Mouse (Mus musculus) left cerebral cortex, postnatal 10 days (tissue): ENCODE measurements around the gene Taf9. TPM values are rescaled to one million over a fixed set of nuclear protein-coding genes. Genes with fewer than 3 reads are reported as not detected.

Experiments used
- DNase-seq, 2 experiments: peaks; one replicate each; pipeline ENCODE4 v3.0.0; 2021 to 2022; ENCODE audit warnings: low spot score in 2 of 2, mixed read lengths in 1 of 2; ENCODE audit errors: extremely low spot score in 1 of 2
- intact Hi-C: fragments of 180-260 bp; cut with DNase I; formaldehyde crosslinking; loops from one replicate; pipeline ENCODE4 v1.15.1; 2025
- total RNA-seq, 2 experiments: library from RNA; stranded (reverse); gene quantifications; 2 replicates each; pipeline ENCODE4 v1.2.3; 2021

Taf9 gene
- total RNA-seq, result 10 to 100 TPM; 23.2 to 29.3 TPM

DNA sequence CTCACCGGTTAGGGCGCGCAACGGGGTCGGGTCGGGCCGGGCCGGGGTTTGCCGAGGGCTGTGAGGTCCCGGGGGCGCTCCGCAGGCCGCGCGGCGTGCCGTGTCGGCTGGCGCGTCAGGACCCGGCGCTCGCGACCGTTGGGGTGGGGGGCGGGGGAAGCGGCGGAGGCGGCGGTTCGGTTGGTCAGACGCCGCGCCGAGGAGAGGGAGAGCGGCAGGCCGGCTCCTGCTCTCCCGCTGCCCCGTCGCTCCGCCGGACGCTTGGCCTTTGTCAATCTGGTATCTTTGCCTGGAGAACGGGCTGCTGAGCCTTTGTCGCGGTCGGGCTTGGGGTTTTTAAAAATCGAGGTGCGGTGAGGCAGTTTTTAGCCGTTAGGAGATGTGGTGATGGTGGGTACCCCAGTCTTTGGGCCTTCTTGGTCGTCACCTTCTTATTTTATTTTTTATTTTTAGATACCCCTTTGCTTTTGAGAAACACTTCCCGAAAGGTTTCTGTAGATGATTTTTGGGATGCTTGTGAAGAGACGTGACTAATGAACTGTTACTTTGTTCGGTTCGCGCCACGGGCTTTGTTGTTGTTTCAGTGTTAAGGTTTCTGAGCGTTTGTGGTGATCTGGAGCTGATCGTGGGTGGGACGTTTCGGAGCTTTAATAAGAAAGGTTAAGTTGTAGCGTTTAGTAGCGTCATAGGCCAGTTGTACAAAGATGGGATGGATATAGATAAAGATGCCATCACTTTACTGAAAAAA is at the start of gene Taf9:
TSS of gene Taf9 (plus strand) at position 141 of the 748 bp plus-strand sequence.
- no peak for DNase-seq
- intact Hi-C loops, result no loop called here

DNA sequence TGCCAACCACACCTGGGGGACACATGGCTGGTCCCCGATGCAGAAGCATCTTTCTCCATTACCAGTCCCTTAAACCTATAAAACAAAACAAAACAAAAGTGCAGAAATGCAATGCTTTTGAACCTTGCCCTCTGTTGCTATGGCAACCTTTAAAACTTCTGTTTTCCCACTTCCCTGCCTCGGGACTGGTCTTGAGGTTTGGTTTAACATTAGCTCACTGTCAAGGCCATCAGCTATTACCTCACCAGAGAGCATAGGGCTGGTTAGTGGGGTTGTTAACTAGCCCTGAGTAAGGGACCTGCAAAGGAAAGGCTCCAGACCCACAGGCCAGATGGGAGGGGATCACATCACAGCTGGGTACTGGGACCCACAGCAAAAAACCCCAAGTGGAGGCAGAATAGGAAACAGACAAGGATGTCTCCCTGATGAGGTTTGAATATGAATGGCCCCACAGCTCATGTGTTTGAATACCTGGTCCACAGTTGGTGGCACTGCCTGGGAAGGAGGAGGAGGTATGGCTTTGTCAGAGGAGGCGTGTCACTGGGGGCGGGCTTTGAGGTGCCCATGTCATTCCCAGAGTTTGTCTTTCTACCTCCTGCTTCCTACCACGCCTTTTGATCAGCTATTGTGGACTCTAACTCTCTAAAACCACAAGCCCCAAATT is 49.0 kb upstream of the Taf9 start:
- intact Hi-C loops, result no loop called here
- no peak for DNase-seq

DNA sequence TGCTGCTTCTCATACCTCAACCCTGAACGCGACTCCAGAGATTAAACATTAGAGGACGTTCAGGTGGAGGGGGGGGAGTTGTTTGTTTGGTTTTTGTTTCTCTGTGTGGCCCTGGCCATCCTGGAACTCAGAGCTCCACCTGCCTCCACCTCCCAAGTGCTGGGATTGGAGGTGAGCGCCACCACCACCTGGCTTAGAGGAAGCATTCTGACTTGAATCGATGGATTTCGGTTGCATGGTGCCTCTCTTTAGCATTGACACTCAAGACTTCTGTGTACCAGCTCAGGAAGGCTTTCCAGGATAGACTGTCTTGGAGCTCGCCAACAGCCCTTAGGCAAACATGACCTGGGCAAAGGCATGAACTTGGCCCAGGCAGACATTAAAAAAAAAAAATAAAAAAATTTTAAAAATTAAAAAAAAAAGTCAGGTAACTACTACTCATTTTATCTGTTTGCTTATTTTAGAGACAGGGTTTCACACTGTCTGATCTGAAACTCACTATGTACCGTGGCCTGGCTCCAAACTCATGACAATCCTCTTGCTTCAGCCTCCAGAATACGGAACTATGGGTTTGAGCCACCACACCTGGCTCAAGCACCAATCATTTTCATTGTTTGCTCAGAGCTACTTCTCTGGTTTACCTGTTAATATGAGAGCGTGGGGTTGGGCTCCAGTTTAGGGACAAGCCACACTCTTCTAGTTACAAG is 48.2 kb upstream of the Taf9 start:
- intact Hi-C loops, result no loop called here
- no peak for DNase-seq

DNA sequence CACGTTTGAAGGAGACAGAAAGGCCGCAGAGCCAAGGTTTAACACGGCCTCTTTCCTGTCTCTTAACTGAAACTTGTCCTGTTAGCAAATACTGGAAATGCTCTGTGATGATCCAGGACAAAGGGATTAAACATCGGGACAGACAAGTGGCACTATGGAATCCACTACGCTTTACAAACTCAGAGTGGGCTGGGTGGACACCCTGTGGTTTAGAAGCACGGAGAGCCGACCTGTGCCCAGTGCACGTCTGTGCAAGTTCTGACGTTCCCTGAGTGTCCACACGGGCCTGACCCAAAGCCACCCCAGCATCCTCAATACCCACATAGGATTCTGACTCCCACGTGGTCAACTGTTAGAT is 47.7 kb upstream of the Taf9 start:
- intact Hi-C loops, result no loop called here
- DNase-seq, result no peak

DNA sequence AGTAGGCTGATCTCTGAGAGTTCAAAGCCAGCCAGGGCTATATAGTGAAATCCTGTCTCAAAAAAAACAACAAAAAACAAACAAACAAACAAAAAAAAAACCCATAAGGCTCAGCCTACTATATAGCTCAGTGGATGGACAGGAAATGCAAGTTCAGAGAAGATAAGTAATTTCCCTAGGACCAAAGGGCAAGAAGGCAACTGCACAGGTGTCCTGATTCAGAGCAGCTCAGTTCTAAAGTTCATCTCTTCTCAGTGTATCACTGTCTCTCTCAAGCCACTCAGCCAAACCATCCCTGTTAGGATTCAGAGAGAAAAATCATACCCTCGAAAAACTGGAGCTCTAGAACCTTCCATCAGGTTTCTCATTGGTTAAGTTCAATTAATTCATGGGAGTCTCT is 45.5 kb upstream of the Taf9 start:
- intact Hi-C loops, result no loop called here
- no peak for DNase-seq

DNA sequence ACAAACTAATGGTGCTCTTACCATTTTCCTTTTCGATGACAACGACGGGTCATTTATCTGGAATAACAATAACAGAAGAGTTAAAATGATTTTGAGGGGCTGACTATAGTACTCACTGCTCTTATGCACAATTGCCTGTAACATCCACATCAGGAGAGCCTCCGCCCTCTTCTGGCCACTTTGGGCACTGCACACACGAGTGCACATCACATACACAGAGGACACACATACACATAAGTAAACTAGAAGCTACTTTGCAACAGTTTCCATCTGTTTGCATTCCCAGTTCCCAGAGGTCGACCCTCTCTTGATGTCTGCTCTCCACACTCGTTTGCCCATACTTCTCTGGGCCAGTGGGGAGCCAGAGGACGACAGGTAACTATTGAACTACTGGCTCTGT is 43.6 kb upstream of the Taf9 start:
- intact Hi-C loops, result no loop called here
- no peak for DNase-seq

DNA sequence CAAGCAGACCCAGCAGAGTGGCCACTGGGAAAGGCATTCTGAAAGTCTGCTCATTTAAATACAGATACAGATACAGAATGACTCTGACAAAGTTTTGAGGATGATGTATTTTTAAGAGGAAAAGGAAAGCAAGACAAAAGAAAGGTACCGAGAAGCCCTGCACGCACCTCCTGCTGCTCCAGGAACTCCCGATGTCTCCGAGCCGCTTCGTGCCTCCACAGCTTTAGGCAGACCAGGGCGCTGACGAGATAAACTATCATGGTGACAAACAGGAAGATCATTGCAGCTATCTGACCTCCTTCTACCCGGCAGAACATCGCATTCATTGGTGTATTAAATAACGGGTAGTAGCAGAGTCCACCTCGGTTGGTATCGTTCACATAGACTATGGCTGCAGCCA is 40.1 kb upstream of the Taf9 start:
- no peak for DNase-seq
- intact Hi-C loops, result loop anchor here (10.0 kb wide), 1 partner anchor 476 kb away; no protein-coding TSS in a partner anchor

DNA sequence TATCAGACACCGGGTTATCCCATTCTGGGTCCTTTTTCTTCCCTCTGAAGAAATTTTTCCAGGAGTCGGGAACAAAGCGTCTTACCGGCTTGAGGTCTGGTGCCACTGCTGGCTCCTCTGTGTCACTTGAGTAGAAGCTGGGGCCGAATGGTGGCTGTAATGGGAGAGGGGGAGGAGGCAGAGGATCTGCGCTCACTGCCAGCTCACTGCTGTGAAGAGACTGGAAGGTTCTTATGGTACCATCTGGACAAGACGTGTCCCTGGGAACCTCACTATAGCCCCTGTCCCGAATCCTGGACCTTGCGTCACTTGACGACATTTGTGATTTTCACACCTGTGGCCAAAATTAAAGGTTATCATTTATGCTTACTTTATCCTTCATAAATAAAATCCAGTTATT is 39.1 kb upstream of the Taf9 start:
- intact Hi-C loops, result loop anchor here (10.0 kb wide), 1 partner anchor 477 kb away; no protein-coding TSS in a partner anchor
- no peak for DNase-seq

DNA sequence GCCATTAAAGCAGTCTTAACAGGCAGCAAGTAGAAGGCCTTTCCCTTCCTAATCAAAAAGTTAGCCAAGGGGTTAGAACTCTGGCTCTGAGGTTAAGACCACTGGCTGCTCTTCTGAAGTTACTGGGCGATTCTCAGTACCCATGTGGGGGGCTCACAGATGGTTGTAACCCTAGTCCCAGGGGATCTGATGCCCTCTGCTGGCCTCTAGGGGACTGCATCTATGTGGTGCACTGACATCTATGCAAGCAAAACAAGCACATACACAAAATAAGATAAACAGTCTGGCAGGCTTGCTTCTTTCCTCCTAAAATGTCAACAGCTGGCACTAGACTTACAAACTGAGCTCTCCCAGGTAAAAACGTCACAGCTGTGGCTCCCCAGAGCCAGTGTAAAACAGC is 38.5 kb upstream of the Taf9 start:
- intact Hi-C loops, result loop anchor here (10.0 kb wide), 1 partner anchor 478 kb away; no protein-coding TSS in a partner anchor
- DNase-seq, result no peak

DNA sequence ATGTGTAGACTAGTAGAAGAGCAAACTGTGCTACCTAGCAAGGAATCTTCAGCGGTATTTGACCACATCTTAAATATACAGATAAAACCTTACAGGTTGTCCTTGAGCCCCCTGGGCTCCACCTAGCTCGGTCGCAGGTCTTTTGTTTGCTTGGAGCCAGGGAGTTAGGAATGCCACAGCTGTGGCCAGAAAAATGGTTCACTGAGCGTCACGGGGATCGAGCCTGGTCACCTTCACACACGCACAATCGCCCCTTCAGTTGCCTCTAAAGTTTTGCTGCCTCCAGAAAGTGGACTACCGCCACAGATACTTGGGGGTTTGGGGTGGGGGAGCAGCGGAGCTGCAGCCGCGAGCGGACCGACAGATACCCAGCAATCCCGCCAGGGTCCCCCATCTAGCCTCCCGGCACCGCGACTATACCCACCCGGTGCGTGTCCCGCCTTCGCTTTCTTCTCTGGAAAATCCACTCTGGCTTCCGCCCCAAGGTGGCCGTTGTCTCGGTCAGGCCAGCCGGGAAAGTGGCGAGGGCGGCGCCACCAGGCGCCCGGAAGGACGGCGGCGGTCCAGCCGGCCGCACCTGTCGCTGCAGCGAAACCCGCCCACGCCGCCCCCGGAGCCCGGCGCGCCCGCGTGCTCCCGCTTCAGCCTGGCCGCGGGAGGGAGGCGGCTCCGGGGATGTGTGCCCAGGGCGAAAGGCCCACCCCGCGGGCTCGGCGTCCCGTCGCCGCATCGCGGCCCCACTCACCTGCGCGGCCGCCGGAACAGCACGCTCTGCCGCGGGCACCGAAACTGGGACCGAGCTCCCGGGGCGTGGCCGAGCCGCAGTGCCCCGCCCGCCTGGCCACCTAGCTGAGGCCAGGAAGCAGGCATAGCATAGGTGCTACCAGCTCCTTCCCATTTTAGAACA is 34.9 kb upstream of the Taf9 start, which contains the start of gene Marveld2:
TSS of gene Marveld2 (minus strand) at position 791 of the 907 bp plus-strand sequence.
- intact Hi-C loops, result loop anchor here (5.0 to 10.0 kb wide), 2 partner anchors 124 to 482 kb away; partner anchors contain the start of gene Gtf2h2
- peak in 1 of 2 experiments; percentile 73 for DNase-seq

DNA sequence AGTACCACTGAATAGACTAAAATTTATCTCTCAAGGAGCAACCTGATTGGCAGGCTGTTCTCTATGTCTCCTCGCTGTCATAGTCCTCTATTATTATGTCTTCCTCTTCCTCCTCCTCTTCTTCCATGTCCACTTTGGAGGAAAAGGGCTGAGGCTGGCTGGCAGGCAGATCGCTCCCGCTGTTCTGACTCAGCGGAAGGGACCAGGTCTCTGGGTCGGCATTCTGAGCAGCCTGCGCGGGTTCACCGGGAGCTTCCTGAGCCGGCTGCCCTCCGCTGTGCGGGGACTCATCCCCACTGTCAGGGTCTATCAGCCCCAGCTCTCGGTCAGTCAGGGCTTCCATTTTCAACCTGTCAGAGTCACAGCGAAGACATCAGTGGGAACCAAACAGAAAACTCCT is 33.8 kb upstream of the Taf9 start:
- DNase-seq, result no peak
- intact Hi-C loops, result loop anchor here (5.0 to 10.0 kb wide), 2 partner anchors 125 to 483 kb away; partner anchors contain the start of gene Gtf2h2

DNA sequence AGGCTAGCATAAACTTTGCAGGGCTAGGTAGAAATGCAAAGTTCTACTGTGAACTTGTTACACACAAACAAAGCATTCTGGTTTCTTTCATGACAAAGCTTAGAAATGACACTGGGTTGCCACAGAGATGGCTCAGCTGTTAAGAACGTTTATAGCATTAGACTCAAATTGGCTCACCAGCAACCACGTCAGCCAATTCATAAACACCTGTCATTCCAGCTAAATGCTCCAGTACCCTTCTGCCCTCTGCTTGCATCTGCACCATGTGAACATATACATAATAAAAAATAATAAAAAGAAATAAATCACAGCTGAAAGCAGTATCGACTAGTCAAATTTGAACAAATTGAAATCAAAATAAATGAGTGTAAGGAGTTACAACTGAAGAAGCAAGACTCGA is 29.1 kb upstream of the Taf9 start:
- intact Hi-C loops, result no loop called here
- no peak for DNase-seq

DNA sequence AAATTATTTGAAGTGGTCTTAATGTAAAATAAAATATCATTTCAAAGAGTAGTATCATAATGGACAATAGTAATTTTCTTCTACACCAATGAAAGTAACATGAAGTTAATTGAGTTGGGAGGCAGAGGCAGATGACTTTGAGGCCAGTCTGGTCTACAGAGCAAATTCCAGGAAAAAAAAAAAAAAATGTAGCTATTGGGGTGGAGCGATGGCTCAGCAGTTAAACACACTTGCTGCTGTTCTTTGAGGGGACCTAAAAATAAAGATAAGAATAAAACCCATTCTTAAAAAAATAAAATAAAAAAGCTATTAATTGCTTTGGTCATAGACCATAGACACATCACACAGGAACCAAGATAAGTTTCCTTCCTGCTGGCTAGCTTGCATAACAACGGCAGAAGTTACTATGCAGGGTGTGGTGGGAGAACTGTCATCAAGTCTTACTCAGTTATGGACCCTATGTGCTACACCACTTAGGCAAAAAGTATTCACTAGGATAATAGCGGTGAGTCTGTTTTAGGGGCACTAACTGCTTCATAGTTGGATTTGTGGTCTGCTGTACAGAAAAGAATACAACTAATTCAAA is 17.2 kb upstream of the Taf9 start:
- DNase-seq, result no peak
- intact Hi-C loops, result loop anchor here (5.0 to 10.0 kb wide), 3 partner anchors 157 to 559 kb away; no protein-coding TSS in a partner anchor

DNA sequence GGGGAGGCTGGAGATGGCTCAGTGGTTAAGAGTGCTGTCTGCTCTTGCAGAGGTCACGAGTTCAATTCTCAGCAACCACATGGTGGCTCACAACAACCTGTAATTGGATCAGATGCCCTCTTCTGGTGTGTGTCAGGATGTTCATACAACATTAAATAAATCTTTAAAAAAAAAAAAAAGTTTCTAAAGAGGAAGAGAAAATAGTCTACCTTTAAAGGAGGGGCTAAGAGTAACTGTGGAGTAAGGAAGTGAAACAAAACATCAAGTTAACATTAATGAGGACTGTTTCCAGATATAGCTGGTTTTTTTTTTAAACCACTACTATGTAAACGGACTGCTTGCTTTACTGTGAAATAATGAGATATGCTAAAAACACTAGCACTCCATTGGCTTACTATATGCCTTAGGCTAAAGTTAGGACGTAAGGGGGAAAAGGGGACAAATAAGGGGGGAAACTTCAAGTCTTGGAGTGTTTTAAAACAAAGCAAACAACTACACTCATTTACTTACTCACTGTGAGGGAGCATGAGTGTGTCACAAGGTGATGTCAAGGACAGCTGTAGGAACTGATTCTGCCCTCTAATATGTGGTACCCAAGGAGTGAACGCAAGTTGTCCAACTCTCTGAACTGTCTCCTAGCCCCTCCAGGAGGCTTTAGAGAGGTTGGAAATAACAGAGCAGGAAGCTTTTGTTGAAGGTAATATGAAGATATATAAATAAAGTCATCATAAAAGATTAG is 8.7 kb upstream of the Taf9 start:
- no peak for DNase-seq
- intact Hi-C loops, result loop anchor here (5.0 kb wide), 1 partner anchor 75 kb away; no protein-coding TSS in a partner anchor

DNA sequence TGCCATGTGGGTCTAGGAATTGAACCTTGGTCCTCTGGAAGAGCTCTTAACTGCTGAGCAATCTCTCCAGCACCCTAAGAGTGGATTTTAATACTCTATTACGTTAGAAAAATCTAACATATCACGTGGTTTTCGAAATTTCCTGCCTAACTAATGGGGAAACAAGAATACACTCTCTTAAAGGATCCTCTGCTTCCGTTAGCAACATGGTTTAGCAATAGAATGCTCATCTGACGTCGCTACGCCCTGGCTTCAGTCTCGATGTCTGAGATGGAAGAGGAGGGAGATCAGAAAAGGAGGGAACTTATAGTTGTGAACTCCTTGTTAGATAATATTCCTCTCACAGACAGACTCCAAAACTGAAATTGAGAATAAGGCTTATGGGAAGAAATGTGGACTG is 3.2 kb upstream of the Taf9 start:
- intact Hi-C loops, result no loop called here
- DNase-seq, result no peak

DNA sequence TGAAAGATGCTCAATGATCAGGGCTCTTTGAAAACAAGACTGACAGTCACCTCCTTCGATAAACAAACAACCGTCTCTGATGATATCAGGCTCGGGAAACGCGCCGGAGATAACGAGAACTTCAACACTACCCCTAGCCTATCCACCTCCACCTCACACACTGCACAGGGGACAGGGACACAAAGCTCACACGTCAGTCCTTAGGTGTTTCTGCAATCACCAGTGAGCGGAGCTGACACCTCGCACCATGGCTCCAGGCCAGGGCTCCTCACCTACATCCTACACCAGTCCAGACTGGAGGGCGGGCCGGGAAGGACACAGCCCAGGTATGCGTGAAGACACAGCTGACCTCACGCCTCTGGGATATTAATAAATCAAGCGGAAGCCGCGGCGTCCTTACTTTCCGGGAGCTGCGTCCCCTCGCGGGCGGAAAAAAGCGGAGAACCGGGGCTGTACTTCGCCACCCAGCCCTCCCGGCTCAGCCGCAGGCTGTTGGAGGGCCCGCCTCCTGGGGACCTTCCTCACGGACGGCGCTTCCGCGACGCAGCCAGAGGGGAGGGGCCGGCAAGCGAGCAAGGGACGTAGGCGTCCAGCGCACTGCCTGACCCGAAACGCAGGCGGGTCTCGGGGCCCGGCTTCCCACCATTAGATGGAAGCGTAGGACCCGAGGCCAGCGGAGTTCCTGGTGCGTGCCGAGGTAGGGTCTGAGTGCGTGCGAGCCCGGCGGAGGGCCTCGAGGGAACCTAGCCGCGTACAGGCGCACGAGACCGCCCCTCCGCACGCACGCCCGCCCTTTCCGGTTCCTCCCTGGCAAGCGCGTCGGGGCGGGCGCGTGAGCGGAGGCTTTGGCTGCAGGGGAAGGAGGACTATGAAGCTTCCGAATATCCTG is 585 bp upstream of the Taf9 start, which contains the start of the genes Ak6 and Rad17:
TSS of gene Ak6 (plus strand) at position 430 of the 889 bp plus-strand sequence.
TSS of gene Rad17 (minus strand) at position 502 of the 889 bp plus-strand sequence.
- peak; percentile 88 to 96 for DNase-seq
- intact Hi-C loops, result no loop called here
